Mouse (Mus musculus): ENCODE data around the gene Krt32.

DNA sequence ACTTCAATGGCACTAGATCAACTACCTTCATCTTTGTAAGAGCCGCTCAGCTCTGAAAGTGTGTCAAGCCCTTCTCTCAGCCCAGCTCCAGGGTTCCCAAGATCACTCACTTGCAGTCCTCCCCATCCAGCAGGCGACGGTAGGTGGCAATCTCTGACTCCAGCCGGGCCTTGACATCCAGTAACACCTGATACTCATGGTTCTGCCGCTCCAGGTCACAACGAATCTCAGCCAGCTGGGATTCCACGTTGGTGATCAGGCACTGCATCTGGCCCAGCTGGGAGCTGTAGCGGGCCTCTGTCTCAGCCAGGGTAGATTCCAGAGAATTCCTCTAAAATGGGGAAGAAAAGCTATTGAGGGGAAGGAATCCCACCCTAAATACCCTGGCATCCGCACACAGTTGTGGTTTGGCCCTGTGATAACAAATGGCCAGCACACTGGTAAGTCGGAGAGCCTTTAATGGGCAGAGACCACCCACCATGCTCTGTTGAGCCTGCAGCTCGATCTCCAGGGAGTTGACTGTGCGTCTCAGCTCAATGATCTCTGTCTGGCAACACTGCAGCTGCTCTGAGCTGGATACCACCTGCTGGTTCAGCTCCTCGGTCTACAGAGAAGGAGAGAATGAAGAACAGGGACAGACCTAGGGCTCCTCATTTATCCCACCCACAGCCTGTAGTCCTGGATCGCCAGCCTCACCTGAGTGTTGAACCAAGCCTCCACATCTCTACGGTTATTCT is 14.8 kb upstream of the Krt32 start:
- TF ChIP-seq CTCF (conservative IDR thresholded peaks at IDR 0.05 in 1 of 2, IDR thresholded peaks at IDR 0.05 in 1 of 2; ENCODE audit: low read depth in 2 of 2, low read length in 2 of 2) (no peak; a peak in 1 of 4 replicates), SIN3A (IDR thresholded peaks at IDR 0.05; ENCODE audit: low read length) (no peak), HCFC1 (IDR thresholded peaks at IDR 0.05; ENCODE audit: low read depth, low read length) (no peak), RAD21 (IDR thresholded peaks at IDR 0.05; ENCODE audit: low read depth, low read length) (no peak), UBTF (IDR thresholded peaks at IDR 0.05; ENCODE audit: low read depth, low read length) (no peak), EP300 (IDR thresholded peaks at IDR 0.05; ENCODE audit: low read length) (no peak), NELFE (IDR thresholded peaks at IDR 0.05; ENCODE audit: low read depth, low read length) (no peak), POLR2A (IDR thresholded peaks at IDR 0.05; ENCODE audit: low read depth, low read length) (no peak)

All from CH12.LX (cell line).